Mouse (Mus musculus): ENCODE measurements at regions not wholly inside any gene's neighbourhood (a gene's known extent, or its start where the extent isn't known, plus 50 kb on each side); places are given as distances from the start of the nearest gene placed in this dataset.

- Histone ChIP-seq H3K27ac (ENCODE audit: control insufficient read depth, low read depth, low read length) (no peak overlapping the region), H3K79me2 (ENCODE audit: control insufficient read depth, insufficient read depth, low read length, poor library complexity) (no peaks in the 10 kb centered on the region), H3K4me1 (ENCODE audit: control insufficient read depth in 1 of 2, insufficient read depth in 2 of 2, low read length in 2 of 2) (no peaks in the 10 kb centered on the region), H3K27me3 (ENCODE audit: control insufficient read depth in 1 of 2, insufficient read depth in 2 of 2, low read length in 2 of 2) (peaks cover 10 to 12% of the 10 kb centered on the region in 2 experiments), H3K9me3 (replicated peaks; ENCODE audit: insufficient read depth, low read length) (no peaks in the 10 kb centered on the region), H3K9ac (ENCODE audit: control insufficient read depth, low read depth, low read length, poor library complexity, severe bottlenecking) (no peak overlapping the region), H3K4me3 (ENCODE audit: control insufficient read depth in 1 of 2, insufficient read depth in 1 of 2, low read depth in 2 of 2, low read length in 2 of 2) (no peak overlapping the region), H3K36me3 (ENCODE audit: control insufficient read depth in 1 of 2, insufficient read depth in 2 of 2, low read length in 2 of 2) (no peaks in the 10 kb centered on the region)
- no peak for DNase-seq (ENCODE audit: low read depth, low spot score)
- TF ChIP-seq USF2 (IDR thresholded peaks at IDR 0.05; ENCODE audit: borderline replicate concordance in 1 of 2, insufficient read depth in 1 of 2, low read depth in 1 of 2, low read length in 2 of 2) (no peak), KAT2A (conservative IDR thresholded peaks at IDR 0.05; ENCODE audit: low read depth, low read length) (no peak), SMC3 (IDR thresholded peaks at IDR 0.05; ENCODE audit: low read depth, low read length) (no peak), ZNF384 (IDR thresholded peaks at IDR 0.05; ENCODE audit: low read depth, low read length) (no peak), MYB (IDR thresholded peaks at IDR 0.05; ENCODE audit: low read depth, low read length) (no peak), UBTF (IDR thresholded peaks at IDR 0.05; ENCODE audit: borderline replicate concordance, insufficient read depth, low read depth, low read length) (no peak), NRF1 (IDR thresholded peaks at IDR 0.05; ENCODE audit: insufficient read depth, low read depth, low read length, poor library complexity, severe bottlenecking) (no peak), ETS1 (IDR thresholded peaks at IDR 0.05; ENCODE audit: low read depth, low read length) (no peak), RCOR1 (IDR thresholded peaks at IDR 0.05; ENCODE audit: low read depth, low read length) (no peak), TBP (IDR thresholded peaks at IDR 0.05; ENCODE audit: low read depth, low read length) (no peak), POLR2A (IDR thresholded peaks at IDR 0.05; ENCODE audit: control insufficient read depth in 1 of 2, insufficient read depth in 1 of 2, low read depth in 1 of 2, low read length in 2 of 2, poor library complexity in 1 of 2) (no peak), HCFC1 (IDR thresholded peaks at IDR 0.05; ENCODE audit: low read depth, low read length) (no peak), MAFK (IDR thresholded peaks at IDR 0.05; ENCODE audit: borderline replicate concordance, low read depth, low read length) (no peak), BHLHE40 (IDR thresholded peaks at IDR 0.05; ENCODE audit: borderline replicate concordance, low read depth, low read length) (no peak), MXI1 (IDR thresholded peaks at IDR 0.05; ENCODE audit: low read depth, low read length) (no peak), MEF2A (IDR thresholded peaks at IDR 0.05; ENCODE audit: extremely low read depth, insufficient replicate concordance, low read depth, low read length, poor library complexity, severe bottlenecking) (no peak), CTCF (IDR thresholded peaks at IDR 0.05 in 2 of 3, conservative IDR thresholded peaks at IDR 0.05 in 1 of 3; ENCODE audit: control insufficient read depth in 1 of 3, insufficient read depth in 1 of 3, low read depth in 2 of 3, low read length in 3 of 3, poor library complexity in 1 of 3, severe bottlenecking in 1 of 3) (no peak)
Measured at GRCm38 (mm10) chr19:53449137-53449783, 58.9 kb upstream of the Smndc1 start.

- H3K36me3 ChIP-seq (ENCODE audit: control insufficient read depth in 1 of 2, insufficient read depth in 2 of 2, low read length in 2 of 2): no peaks in the 10 kb centered on the region
- H3K9ac ChIP-seq (ENCODE audit: control insufficient read depth, low read depth, low read length, poor library complexity, severe bottlenecking): no peak overlapping the region
- H3K27ac ChIP-seq (ENCODE audit: control insufficient read depth, low read depth, low read length): no peak overlapping the region
- no peak for DNase-seq (ENCODE audit: low read depth, low spot score)
- peaks cover 12 to 14% of the 10 kb centered on the region in 2 experiments for H3K27me3 ChIP-seq (ENCODE audit: control insufficient read depth in 1 of 2, insufficient read depth in 2 of 2, low read length in 2 of 2)
- no peaks in the 10 kb centered on the region for H3K79me2 ChIP-seq (ENCODE audit: control insufficient read depth, insufficient read depth, low read length, poor library complexity)
- H3K4me3 ChIP-seq (ENCODE audit: control insufficient read depth in 1 of 2, insufficient read depth in 1 of 2, low read depth in 2 of 2, low read length in 2 of 2): no peak overlapping the region
- H3K4me1 ChIP-seq (ENCODE audit: control insufficient read depth in 1 of 2, insufficient read depth in 2 of 2, low read length in 2 of 2): no peaks in the 10 kb centered on the region
- TF ChIP-seq KAT2A (conservative IDR thresholded peaks at IDR 0.05; ENCODE audit: low read depth, low read length): no peak
- TF ChIP-seq CHD1 (IDR thresholded peaks at IDR 0.05; ENCODE audit: low read depth, low read length): no peak
- TF ChIP-seq MAX (IDR thresholded peaks at IDR 0.05; ENCODE audit: low read length): no peak
- no peak for TF ChIP-seq POLR2AphosphoS5 (IDR thresholded peaks at IDR 0.05; ENCODE audit: borderline replicate concordance, low read depth, low read length)
- no peak for TF ChIP-seq GABPA (IDR thresholded peaks at IDR 0.05; ENCODE audit: low read depth, low read length)
- TF ChIP-seq ZKSCAN1 (IDR thresholded peaks at IDR 0.05; ENCODE audit: low read depth, low read length): no peak
- no peak for TF ChIP-seq GATA1 (IDR thresholded peaks at IDR 0.05; ENCODE audit: low read depth, low read length)
- H3K9me3 ChIP-seq (replicated peaks; ENCODE audit: insufficient read depth, low read length): no peaks in the 10 kb centered on the region
Measured at GRCm38 (mm10) chr19:53448206-53448605, 57.8 kb upstream of the Smndc1 start.
